ENCODE assay signal across 9 mouse cellular contexts in genomic region chr15:85569167-85569797, GRCm38 (mm10). TPM values are rescaled to one million over a fixed set of nuclear protein-coding genes. Genes with fewer than 3 reads are reported as not detected.
DNase-seq lines count a peak whose midpoint lies in the region; TF ChIP-seq lines count a peak whose summit lies in the region.
"Had no signal": no experiment of that assay in that cellular context is flagged by ENCODE, and none has a peak within 500 bp of the region (broad histone marks: within the 10 kb centered on the region; RNA-seq: fewer than 3 reads in every experiment).

No protein-coding gene starts in this region.

- intact Hi-C loops in left cerebral cortex, postnatal 25 days (cut with DNase I) = no loop called here
- intact Hi-C loops in heart, postnatal 25 days (cut with DNase I) = no loop called here

- peaks cover 92% of the 10 kb centered on the region for H3K4me1 ChIP-seq in E14TG2a.4 (replicated peaks; ENCODE audit: low read depth, low read length)

- no peaks in the 10 kb centered on the region for H3K9me3 ChIP-seq in E14TG2a.4 (ENCODE audit: low read length)
- H3K9me3 ChIP-seq: embryonic facial prominence, embryonic 15.5 days had no signal

- TF ChIP-seq CTCF in E14TG2a.4 (conservative IDR thresholded peaks at IDR 0.05; ENCODE audit: low read length) = no peak

- DNase-seq in left cerebral cortex, postnatal 25 days (ENCODE audit: low spot score in 2 of 2) = peak; percentile 20 to 24
- DNase-seq in left cerebral cortex, adult 11 months (ENCODE audit: low spot score) = no peak
- peak; percentile 46 for DNase-seq in brain, adult 2 months (ENCODE audit: low read depth, low spot score)
- peak; percentile 65 to 76 for DNase-seq in kidney, postnatal 25 days
- no peak for DNase-seq in c-Kit-positive CD71-positive TER-119-positive erythroid progenitor cells, embryonic 14.5 days (ENCODE audit: low spot score)
- DNase-seq in heart, postnatal 25 days (ENCODE audit: low spot score) = no peak
- DNase-seq: cerebellum, adult 11 months had no signal

- H3K27me3 ChIP-seq in E14TG2a.4 (ENCODE audit: insufficient read depth, low read length) = peaks cover 15% of the 10 kb centered on the region

- peak overlapping the region; percentile 52; the same call in 1 of the 2 replicates for H3K4me3 ChIP-seq in E14TG2a.4 (replicated peaks; ENCODE audit: low read length)
- H3K4me3 ChIP-seq: embryonic facial prominence, embryonic 15.5 days had no signal

- no peaks in the 10 kb centered on the region for H3K36me3 ChIP-seq in E14TG2a.4 (ENCODE audit: insufficient read depth, low read length)
- H3K36me3 ChIP-seq: embryonic facial prominence, embryonic 15.5 days had no signal

RNA-seq across cellular contexts. Expression of gene Wnt7b, which starts 13.0 kb away (rescaled TPM):
- 10 to 100 TPM; 31.3 to 34.4 TPM for total RNA-seq in left cerebral cortex, postnatal 25 days (2021)
- total RNA-seq in heart, postnatal 25 days (2021) = under 1 TPM; 0.13 to 0.17 TPM

Comparison
In these comparisons a context has a peak if more than half of its experiments do, and no peak if none do; other contexts are left out.
1. DNase-seq: peak in left cerebral cortex, postnatal 25 days (2 of 2), brain, adult 2 months (single experiment) and kidney, postnatal 25 days (2 of 2); none in left cerebral cortex, adult 11 months (single experiment), c-Kit-positive CD71-positive TER-119-positive erythroid progenitor cells, embryonic 14.5 days (single experiment) and heart, postnatal 25 days (single experiment).
2. RNA of gene Wnt7b, which starts 13.0 kb away (total RNA-seq): 31.3 to 34.4 TPM in left cerebral cortex, postnatal 25 days; 0.13 to 0.17 TPM in heart, postnatal 25 days; every median in the first group is over 10 times any median in the second.